Mouse (Mus musculus) stomach, embryonic 16.5 days (tissue): ENCODE measurements around the gene Ube4b. TPM values are rescaled to one million over a fixed set of nuclear protein-coding genes. Genes with fewer than 3 reads are reported as not detected.

ENCODE experiments used
- ATAC-seq: fragments of 200-750 bp; cut with Nextera tagmentation; 2 replicates; pipeline ENCODE4 v1.8.0; 2017; ENCODE audit warnings: moderate number of reproducible peaks, moderate TSS enrichment; ENCODE audit not compliant: insufficient read depth, low FRiP score
- H3K27ac ChIP-seq: fragments of 300-500 bp; sonication (generic); 2 replicates; pipeline ENCODE4 v1.5.1; 2014; ENCODE audit warnings: low read length
- H3K27me3 ChIP-seq: fragments of 300-500 bp; sonication (generic); 2 replicates; pipeline ENCODE4 v1.6.1; 2014; ENCODE audit warnings: low read length, control low read depth, mixed read lengths; ENCODE audit not compliant: control insufficient read depth, insufficient read depth
- H3K36me3 ChIP-seq: fragments of 300-500 bp; sonication (generic); 2 replicates; pipeline ENCODE4 v1.6.1; 2014; ENCODE audit warnings: low read length; ENCODE audit not compliant: control insufficient read depth, insufficient read depth
- H3K4me1 ChIP-seq: fragments of 300-500 bp; sonication (generic); 2 replicates; pipeline ENCODE4 v1.6.1; 2014; ENCODE audit warnings: low read length, control low read depth, mixed read lengths; ENCODE audit not compliant: control insufficient read depth, insufficient read depth
- H3K4me2 ChIP-seq: fragments of 300-500 bp; sonication (generic); 2 replicates; pipeline ENCODE4 v1.6.1; 2014; ENCODE audit warnings: low read depth, low read length, mixed read lengths
- H3K4me3 ChIP-seq: fragments of 300-500 bp; sonication (generic); replicated peaks from 2 replicates; pipeline ENCODE4 v1.5.1; 2014; ENCODE audit warnings: mild to moderate bottlenecking, low read length
- H3K9ac ChIP-seq: fragments of 300-500 bp; sonication (generic); 2 replicates; pipeline ENCODE4 v1.6.1; 2014; ENCODE audit warnings: low read length
- H3K9me3 ChIP-seq: fragments of 300-500 bp; sonication (generic); replicated peaks from 2 replicates; pipeline ENCODE4 v1.6.1; 2016; ENCODE audit warnings: low read length, control low read depth; ENCODE audit not compliant: control insufficient read depth
- WGBS: fragments of 180-500 bp; shearing (Covaris S2); extraction: QIAGEN DNeasy Blood & Tissue Kit; methylation state at CpG from one replicate; pipeline ENCODE4 v1.1.7; 2014; 5-methylcytosine and 5-hydroxymethylcytosine counted together
- polyA plus RNA-seq: library from polyadenylated mRNA; unstranded; fragments of >200 nt; fragmentation: Nextera tagmentation; extraction: Ambion mirVana; gene quantifications from 2 replicates; pipeline ENCODE4 v1.2.1, GENCODE M21; 2015

The Ube4b gene
- polyA plus RNA-seq, 1 experiment from 2014 or later: 33.5 TPM

GRCm38 (mm10) chr4:149303502-149303901, 123.0 kb downstream of the Ube4b start:
- Histone ChIP-seq H3K4me1 (peaks cover 30% of the 10 kb centered on the region), H3K27me3 (no peaks in the 10 kb centered on the region), H3K4me3 (no peak overlapping the region), H3K9ac (no peak overlapping the region), H3K9me3 (no peaks in the 10 kb centered on the region), H3K4me2 (peak overlapping the region; percentile 34; the same call in 1 of the 2 replicates), H3K27ac (no peak overlapping the region), H3K36me3 (no peaks in the 10 kb centered on the region)
- WGBS: 36% methylated on average over 5 of the region's 5 CpGs
- no peak for ATAC-seq

DNA sequence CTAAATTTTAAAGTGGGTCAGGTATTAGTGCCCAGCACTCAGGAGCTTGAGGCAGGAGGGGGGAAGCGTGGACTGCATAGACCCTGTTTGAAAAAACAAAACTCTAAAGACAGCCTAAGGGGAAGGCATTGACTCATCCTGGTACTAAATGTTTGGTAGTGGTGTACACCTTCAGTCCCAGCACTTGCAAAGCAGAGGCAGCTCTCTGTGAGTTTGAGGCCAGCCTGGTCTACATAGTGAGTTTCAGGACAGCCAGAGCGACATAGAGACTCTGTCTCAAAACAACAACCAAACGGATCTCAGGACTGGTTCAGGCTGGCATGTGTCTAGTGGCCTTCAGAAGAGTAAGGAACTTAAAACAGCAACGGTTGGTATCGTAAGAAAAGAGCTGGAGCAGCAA, 123.8 kb downstream of the Ube4b start:
- no peak overlapping the region for H3K9ac ChIP-seq
- H3K27me3 ChIP-seq: no peaks in the 10 kb centered on the region
- no peak overlapping the region for H3K4me2 ChIP-seq
- H3K27ac ChIP-seq: no peak overlapping the region
- H3K4me1 ChIP-seq: peaks cover 26% of the 10 kb centered on the region
- no peak overlapping the region for H3K4me3 ChIP-seq
- H3K9me3 ChIP-seq: no peaks in the 10 kb centered on the region
- 73% methylated on average over 5 of the region's 5 CpGs for WGBS
- ATAC-seq: no peak
- no peaks in the 10 kb centered on the region for H3K36me3 ChIP-seq

DNA sequence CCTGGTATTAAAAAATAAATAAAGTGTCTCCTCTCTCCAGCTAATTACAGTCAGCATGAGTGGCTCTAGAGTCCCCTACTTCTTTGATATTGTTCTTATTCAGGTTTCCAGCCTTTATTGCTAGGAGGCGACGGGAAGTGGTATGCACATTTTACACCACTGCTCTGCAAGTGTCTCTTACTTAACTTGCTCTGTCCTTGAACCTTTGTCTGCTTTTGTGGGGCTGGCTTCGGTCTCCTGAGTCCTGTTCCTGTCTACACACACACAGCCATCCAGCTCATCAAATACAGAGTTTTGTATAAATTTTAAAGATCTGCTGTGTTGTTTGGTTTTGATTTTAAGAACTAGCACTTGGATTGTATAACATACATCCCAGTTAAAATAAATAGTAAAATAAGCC, 124.4 kb downstream of the Ube4b start:
- H3K4me3 ChIP-seq: no peak overlapping the region
- no peak for ATAC-seq
- H3K36me3 ChIP-seq: no peaks in the 10 kb centered on the region
- no peak overlapping the region for H3K4me2 ChIP-seq
- H3K9me3 ChIP-seq: no peaks in the 10 kb centered on the region
- peaks cover 26% of the 10 kb centered on the region for H3K4me1 ChIP-seq
- WGBS: 48% methylated on average over 3 of the region's 3 CpGs
- no peaks in the 10 kb centered on the region for H3K27me3 ChIP-seq
- H3K27ac ChIP-seq: no peak overlapping the region
- no peak overlapping the region for H3K9ac ChIP-seq

- H3K4me3 ChIP-seq: no peak overlapping the region
- no peaks in the 10 kb centered on the region for H3K9me3 ChIP-seq
- H3K36me3 ChIP-seq: no peaks in the 10 kb centered on the region
- H3K27ac ChIP-seq: no peak overlapping the region
- H3K9ac ChIP-seq: no peak overlapping the region
- no peak overlapping the region for H3K4me2 ChIP-seq
- 80% methylated on average over 2 of the region's 2 CpGs for WGBS
- H3K4me1 ChIP-seq: peaks cover 15% of the 10 kb centered on the region
- H3K27me3 ChIP-seq: no peaks in the 10 kb centered on the region
- ATAC-seq: no peak
Measured at GRCm38 (mm10) chr4:149296501-149296900, 130.0 kb downstream of the Ube4b start.

DNA sequence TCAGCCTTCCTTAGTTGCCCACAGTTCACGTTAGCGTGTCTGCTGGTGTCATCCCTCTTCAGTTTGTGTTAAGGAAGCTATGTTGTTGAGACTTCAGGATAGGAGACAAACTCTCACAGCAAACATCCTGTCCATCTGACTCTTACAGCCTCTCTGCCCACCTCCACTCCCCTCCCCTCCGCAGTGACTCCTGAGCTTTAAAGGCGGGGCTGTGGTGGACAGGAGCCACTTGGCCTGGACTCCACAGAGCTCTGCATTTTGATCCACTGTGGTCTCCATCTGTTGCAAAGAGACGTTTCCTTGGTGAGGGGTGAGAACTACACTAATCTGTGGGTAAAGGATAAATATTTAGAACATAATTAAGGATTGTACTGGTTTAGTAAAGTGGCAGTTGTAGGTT, 133.6 kb downstream of the Ube4b start:
- no peaks in the 10 kb centered on the region for H3K9me3 ChIP-seq
- no peak for ATAC-seq
- no peak overlapping the region for H3K9ac ChIP-seq
- WGBS: 47% methylated on average over 5 of the region's 5 CpGs
- H3K4me3 ChIP-seq: no peak overlapping the region
- H3K36me3 ChIP-seq: no peaks in the 10 kb centered on the region
- H3K4me1 ChIP-seq: peaks cover 15% of the 10 kb centered on the region
- no peak overlapping the region for H3K4me2 ChIP-seq
- H3K27me3 ChIP-seq: no peaks in the 10 kb centered on the region
- H3K27ac ChIP-seq: no peak overlapping the region

GRCm38 (mm10) chr4:149291061-149291460, 135.5 kb downstream of the Ube4b start:
- Histone ChIP-seq H3K27ac (no peak overlapping the region), H3K4me1 (peaks cover 15% of the 10 kb centered on the region), H3K36me3 (no peaks in the 10 kb centered on the region), H3K4me3 (no peak overlapping the region), H3K9me3 (no peaks in the 10 kb centered on the region), H3K9ac (no peak overlapping the region), H3K27me3 (no peaks in the 10 kb centered on the region), H3K4me2 (no peak overlapping the region)
- no peak for ATAC-seq
- 81% methylated on average over 9 of the region's 9 CpGs for WGBS

DNA sequence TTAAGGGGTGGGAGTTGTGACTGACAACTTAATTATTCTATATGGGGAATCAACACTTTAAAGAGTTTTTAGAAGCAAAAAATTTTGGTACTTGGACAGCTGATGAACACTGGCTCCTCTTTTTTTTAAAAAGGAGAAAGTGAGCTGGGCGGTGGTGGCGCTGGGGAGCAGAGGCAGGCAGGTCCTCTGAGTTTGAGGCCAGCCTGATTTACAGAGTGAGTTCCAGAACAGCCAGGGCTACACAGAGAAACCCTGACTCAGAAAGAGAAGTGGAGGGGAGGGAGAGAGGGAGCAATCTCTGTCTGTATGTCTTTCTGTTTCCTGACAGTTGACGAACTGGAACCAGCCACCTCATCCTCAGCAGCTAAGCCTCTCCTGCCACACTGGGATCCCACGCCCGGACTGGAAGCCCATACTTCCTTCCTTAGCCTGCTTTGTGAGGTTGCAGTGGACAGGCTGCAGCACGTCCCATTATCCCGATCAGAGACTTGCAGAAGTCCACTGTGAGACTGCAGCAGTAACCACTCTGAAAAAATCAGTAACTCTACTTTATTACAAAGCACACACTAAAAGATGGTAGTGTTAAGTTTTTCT, 136.3 kb downstream of the Ube4b start:
- H3K27me3 ChIP-seq: no peaks in the 10 kb centered on the region
- no peaks in the 10 kb centered on the region for H3K9me3 ChIP-seq
- no peak overlapping the region for H3K4me3 ChIP-seq
- 79% methylated on average over 7 of the region's 7 CpGs for WGBS
- H3K27ac ChIP-seq: no peak overlapping the region
- H3K36me3 ChIP-seq: no peaks in the 10 kb centered on the region
- H3K4me2 ChIP-seq: no peak overlapping the region
- no peak for ATAC-seq
- no peak overlapping the region for H3K9ac ChIP-seq
- H3K4me1 ChIP-seq: peaks cover 15% of the 10 kb centered on the region

GRCm38 (mm10) chr4:149286287-149287137, 140.0 kb downstream of the Ube4b start:
- WGBS: 66% methylated on average over 8 of the region's 8 CpGs
- H3K27me3 ChIP-seq: no peaks in the 10 kb centered on the region
- H3K4me3 ChIP-seq: no peak overlapping the region
- no peak overlapping the region for H3K9ac ChIP-seq
- ATAC-seq: no peak
- no peak overlapping the region for H3K27ac ChIP-seq
- H3K9me3 ChIP-seq: no peaks in the 10 kb centered on the region
- H3K4me2 ChIP-seq: no peak overlapping the region
- H3K36me3 ChIP-seq: no peaks in the 10 kb centered on the region
- peaks cover 16% of the 10 kb centered on the region for H3K4me1 ChIP-seq

DNA sequence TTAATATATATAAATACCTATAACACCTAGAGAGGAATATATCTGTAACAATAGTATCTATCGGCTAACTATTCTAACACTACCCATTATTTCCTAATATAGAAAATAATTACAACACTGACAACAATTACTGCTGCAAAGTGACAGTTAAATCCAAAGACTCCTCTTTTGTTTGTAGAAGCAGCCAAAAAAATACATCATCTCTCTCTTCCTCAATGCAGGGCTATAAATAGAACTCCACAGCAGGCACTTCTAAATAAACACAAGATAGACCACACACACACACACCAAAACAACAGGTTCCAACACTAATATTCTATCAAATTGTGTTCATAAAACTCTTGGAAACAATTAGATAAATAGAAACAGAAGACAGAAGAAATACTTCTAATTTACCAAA, 140.9 kb downstream of the Ube4b start:
- H3K27me3 ChIP-seq: no peaks in the 10 kb centered on the region
- no peaks in the 10 kb centered on the region for H3K36me3 ChIP-seq
- WGBS: 78% methylated on average over 1 of the region's 1 CpGs
- no peak overlapping the region for H3K4me2 ChIP-seq
- H3K4me3 ChIP-seq: no peak overlapping the region
- no peaks in the 10 kb centered on the region for H3K9me3 ChIP-seq
- ATAC-seq: no peak
- no peak overlapping the region for H3K27ac ChIP-seq
- no peak overlapping the region for H3K9ac ChIP-seq
- peaks cover 16% of the 10 kb centered on the region for H3K4me1 ChIP-seq
